Mouse (Mus musculus): ENCODE results near the gene Zscan26. TPM values are rescaled to one million over a fixed set of nuclear protein-coding genes. Genes with fewer than 3 reads are reported as not detected.

Zscan26 gene
- total RNA-seq, 2 experiments from 2014 or later: 28.9 to 37.3 TPM

Small RNA genes lying within 50 kb of the gene (microRNA-seq; reads per million reads assigned to microRNA genes)
- not detected for gene Mir1896
- not detected for gene Mir6942

Other genes with a start within 250 kb of the Zscan26 start
- not detected for gene Gpx5, start 161.0 kb downstream of the Zscan26 start, total RNA-seq (2021)
- under 1 TPM in 1 of 2 experiments, not detected in 1; 0.27 TPM for gene Gpx6, start 141.6 kb downstream of the Zscan26 start, total RNA-seq (2021)
- gene Olfr1367, start 106.8 kb downstream of the Zscan26 start, total RNA-seq (2021): not detected
- gene Zscan12, start 90.9 kb downstream of the Zscan26 start, total RNA-seq (2021): 1 to 10 TPM; 7.7 to 9.5 TPM
- 10 to 100 TPM; 47.8 to 61.0 TPM for gene Zkscan3, start 51.0 kb downstream of the Zscan26 start, total RNA-seq (2021)
- under 1 TPM; 0.48 to 0.54 TPM for gene Pgbd1, start 12.7 kb downstream of the Zscan26 start, total RNA-seq (2021)
- 1 to 10 TPM; 1.1 to 1.4 TPM for gene Nkapl, start 14.8 kb upstream of the Zscan26 start, total RNA-seq (2021)
- gene Zkscan4, start 25.2 kb upstream of the Zscan26 start, total RNA-seq (2021): 1 to 10 TPM; 2.4 to 3.4 TPM
- not detected for gene Gm10065, start 25.7 kb upstream of the Zscan26 start, total RNA-seq (2021)
- gene AK157302, start 41.5 kb upstream of the Zscan26 start, total RNA-seq (2021): 10 to 100 TPM; 17.2 to 18.4 TPM
- gene Gm11273, start 47.7 kb upstream of the Zscan26 start, total RNA-seq (2021): 100 to 1,000 TPM; 180 to 200 TPM
- gene Zkscan8, start 77.4 kb upstream of the Zscan26 start, total RNA-seq (2021): 10 to 100 TPM; 16.8 to 24.6 TPM
- not detected for gene Olfr1366, start 89.1 kb upstream of the Zscan26 start, total RNA-seq (2021)
- not detected for gene Olfr1535, start 106.2 kb upstream of the Zscan26 start, total RNA-seq (2021)
- gene Olfr1364, start 128.0 kb upstream of the Zscan26 start, total RNA-seq (2021): not detected
- gene Olfr1362, start 160.3 kb upstream of the Zscan26 start, total RNA-seq (2021): not detected
- gene Olfr11, start 188.8 kb upstream of the Zscan26 start, total RNA-seq (2021): not detected
- gene Olfr1361, start 209.7 kb upstream of the Zscan26 start, total RNA-seq (2021): not detected
- not detected for gene Olfr1360, start 223.7 kb upstream of the Zscan26 start, total RNA-seq (2021)
- gene Olfr1359, start 244.4 kb upstream of the Zscan26 start, total RNA-seq (2021): not detected

Data from adrenal gland, postnatal 10 days (tissue).